Mouse (Mus musculus): ENCODE data around the gene Mid1. TPM values are rescaled to one million over a fixed set of nuclear protein-coding genes. Genes with fewer than 3 reads are reported as not detected.
"Not testable (repeated sequence)": the region's sequence is repeated elsewhere in the genome, so short reads cannot be mapped to it uniquely, and the experiment has no call there.

The Mid1 gene
- polyA plus RNA-seq, 1 experiment from 2014 or later = 1.6 TPM

- peak overlapping the region; percentile 6; the same call in 1 of the 2 replicates for H3K4me3 ChIP-seq (ENCODE audit: low read depth, low read length)
- H3K9ac ChIP-seq (replicated peaks); H3K27ac ChIP-seq (ENCODE audit: low read depth); ATAC-seq; H3K4me1 ChIP-seq (ENCODE audit: insufficient read depth): not testable (repeated sequence)
- 71% methylated on average over 28 of the region's 28 CpGs for WGBS (ENCODE audit: insufficient replicate concordance)
- peaks cover 36% of the 10 kb centered on the region; the same call in 1 of the 2 replicates for H3K27me3 ChIP-seq (ENCODE audit: insufficient read depth, low read length)
- peaks cover 17% of the 10 kb centered on the region for H3K36me3 ChIP-seq (replicated peaks; ENCODE audit: insufficient read depth, low read length)
- DNase-seq = peak; percentile 64
- H3K9me3 ChIP-seq (ENCODE audit: low read length) = peaks cover 25% of the 10 kb centered on the region
- H3K4me2 ChIP-seq (ENCODE audit: low read depth, low read length) = peak overlapping the region; percentile 38; the same call in 1 of the 2 replicates
These were observed 302.4 kb downstream of the Mid1 start for GRCm38 (mm10) chrX:169987368-169987837.

- Histone ChIP-seq H3K27me3 (ENCODE audit: insufficient read depth, low read length) (peaks cover 23% of the 10 kb centered on the region; the same call in 1 of the 2 replicates), H3K36me3 (replicated peaks; ENCODE audit: insufficient read depth, low read length) (peaks cover 17% of the 10 kb centered on the region), H3K9me3 (ENCODE audit: low read length) (peaks cover 25% of the 10 kb centered on the region)
- not testable (repeated sequence) for H3K4me2 ChIP-seq (ENCODE audit: low read depth, low read length); H3K4me3 ChIP-seq (ENCODE audit: low read depth, low read length); H3K27ac ChIP-seq (ENCODE audit: low read depth); H3K9ac ChIP-seq (replicated peaks); ATAC-seq; H3K4me1 ChIP-seq (ENCODE audit: insufficient read depth)
- DNase-seq = peak; percentile 63
- WGBS (ENCODE audit: insufficient replicate concordance) = 79% methylated on average over 56 of the region's 56 CpGs
These were observed 303.7 kb downstream of the Mid1 start for GRCm38 (mm10) chrX:169988571-169989218.

GRCm38 (mm10) chrX:169989219-169989595 is 304.2 kb downstream of the Mid1 start:
- not testable (repeated sequence) for H3K9ac ChIP-seq (replicated peaks); ATAC-seq; H3K4me3 ChIP-seq (ENCODE audit: low read depth, low read length); H3K4me1 ChIP-seq (ENCODE audit: insufficient read depth); H3K4me2 ChIP-seq (ENCODE audit: low read depth, low read length); H3K27ac ChIP-seq (ENCODE audit: low read depth); DNase-seq
- peaks cover 25% of the 10 kb centered on the region for H3K9me3 ChIP-seq (ENCODE audit: low read length)
- 74% methylated on average over 8 of the region's 8 CpGs for WGBS (ENCODE audit: insufficient replicate concordance)
- peaks cover 19% of the 10 kb centered on the region; the same call in 1 of the 2 replicates for H3K27me3 ChIP-seq (ENCODE audit: insufficient read depth, low read length)
- peaks cover 17% of the 10 kb centered on the region for H3K36me3 ChIP-seq (replicated peaks; ENCODE audit: insufficient read depth, low read length)

- not testable (repeated sequence) for H3K27ac ChIP-seq (ENCODE audit: low read depth); H3K9ac ChIP-seq (replicated peaks); H3K4me1 ChIP-seq (ENCODE audit: insufficient read depth)
- DNase-seq (peak; percentile 73), ATAC-seq (peak; percentile 1; the same call in 1 of the 2 replicates)
- WGBS (ENCODE audit: insufficient replicate concordance) = 60% methylated on average over 56 of the region's 56 CpGs
- Histone ChIP-seq H3K9me3 (ENCODE audit: low read length) (peaks cover 28% of the 10 kb centered on the region), H3K4me3 (ENCODE audit: low read depth, low read length) (peak overlapping the region; percentile 1; the same call in 1 of the 2 replicates), H3K27me3 (ENCODE audit: insufficient read depth, low read length) (peaks cover 12% of the 10 kb centered on the region; the same call in 1 of the 2 replicates), H3K4me2 (ENCODE audit: low read depth, low read length) (peak overlapping the region; percentile 6; the same call in 1 of the 2 replicates), H3K36me3 (replicated peaks; ENCODE audit: insufficient read depth, low read length) (peaks cover 15% of the 10 kb centered on the region)
These were observed 305.0 kb downstream of the Mid1 start for GRCm38 (mm10) chrX:169989691-169990631.

DNA sequence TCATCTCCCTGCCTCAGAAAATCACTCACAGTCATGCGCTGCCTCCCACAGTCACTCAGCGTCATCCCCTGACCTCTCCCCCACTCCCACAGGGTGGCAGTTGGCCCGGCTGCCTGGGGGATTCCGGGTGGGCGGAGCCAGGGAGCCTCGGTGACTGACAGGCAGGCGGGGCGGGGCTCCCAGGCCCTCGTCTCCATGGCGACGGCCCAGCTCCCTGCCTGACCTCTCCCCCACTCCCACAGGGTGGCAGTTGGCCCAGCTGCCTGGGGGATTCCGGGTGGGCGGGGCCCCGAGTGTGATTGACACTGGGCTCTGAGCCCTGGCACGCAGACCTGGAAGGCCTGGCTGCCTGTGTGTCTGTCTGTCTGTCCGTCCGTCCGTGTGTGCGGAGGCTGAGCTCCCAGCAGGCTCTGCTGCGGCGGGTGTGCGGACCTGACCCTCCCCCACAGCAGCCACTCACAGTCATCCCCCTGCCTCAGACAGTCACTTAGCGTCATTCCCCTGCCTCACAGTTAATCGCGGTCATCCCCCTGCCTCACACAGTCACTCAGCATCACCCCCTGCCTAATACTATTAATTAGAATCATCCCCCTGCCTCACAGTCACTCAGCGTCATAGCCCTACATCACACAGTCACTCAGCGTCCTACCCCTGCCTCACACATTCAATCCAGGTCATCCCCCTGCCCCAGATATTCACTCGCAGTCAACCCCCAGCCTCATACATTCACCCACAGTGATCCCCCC is 306.3 kb downstream of the Mid1 start:
- DNase-seq = peak; percentile 63
- 47% methylated on average over 23 of the region's 28 CpGs for WGBS (ENCODE audit: insufficient replicate concordance)
- not testable (repeated sequence) for H3K27me3 ChIP-seq (ENCODE audit: insufficient read depth, low read length); H3K4me3 ChIP-seq (ENCODE audit: low read depth, low read length); H3K36me3 ChIP-seq (replicated peaks; ENCODE audit: insufficient read depth, low read length); H3K9ac ChIP-seq (replicated peaks); H3K4me1 ChIP-seq (ENCODE audit: insufficient read depth); H3K27ac ChIP-seq (ENCODE audit: low read depth); H3K4me2 ChIP-seq (ENCODE audit: low read depth, low read length)
- peak; percentile 73 for ATAC-seq
- H3K9me3 ChIP-seq (ENCODE audit: low read length) = peaks cover 24% of the 10 kb centered on the region

DNA sequence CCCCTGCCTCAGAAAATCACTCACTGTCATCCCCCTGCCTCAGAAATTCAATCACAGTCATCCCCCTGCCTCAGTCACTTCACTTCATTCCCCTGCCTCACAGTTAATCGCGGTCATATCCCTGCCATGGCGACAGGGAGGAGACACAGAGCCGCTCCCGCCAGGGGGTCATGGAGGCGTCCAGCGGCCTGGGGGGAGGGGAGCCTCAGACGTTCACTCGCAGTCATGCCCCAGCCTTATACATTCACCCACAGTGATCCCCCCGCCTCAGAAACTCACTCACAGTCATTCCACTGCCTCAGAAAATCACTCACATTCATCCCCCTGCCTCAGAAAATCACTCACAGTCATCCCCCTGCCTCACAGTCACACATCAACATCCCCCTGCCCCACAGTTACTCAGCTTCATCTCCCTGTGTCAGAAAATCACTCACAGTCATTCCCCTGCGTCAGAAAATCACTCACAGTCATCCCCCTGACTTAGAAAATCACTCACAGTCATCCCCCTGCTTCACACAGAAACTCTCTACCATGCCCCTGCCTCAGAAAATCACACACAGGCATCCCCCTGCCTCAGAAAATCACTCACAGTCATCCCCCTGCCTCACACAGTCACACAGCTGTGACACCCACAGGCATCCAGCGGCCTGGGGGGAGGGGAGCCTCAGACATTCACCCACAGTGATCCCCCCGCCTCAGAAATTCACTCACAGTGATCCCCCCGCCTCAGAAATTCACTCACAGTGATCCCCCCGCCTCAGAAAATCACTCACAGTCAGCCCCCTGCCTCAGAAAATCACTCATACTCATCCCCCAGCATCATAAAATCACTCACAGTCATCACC is 307.3 kb downstream of the Mid1 start:
- H3K36me3 ChIP-seq (replicated peaks; ENCODE audit: insufficient read depth, low read length); H3K4me1 ChIP-seq (ENCODE audit: insufficient read depth); H3K9ac ChIP-seq (replicated peaks); H3K4me3 ChIP-seq (ENCODE audit: low read depth, low read length); DNase-seq; H3K4me2 ChIP-seq (ENCODE audit: low read depth, low read length); H3K27ac ChIP-seq (ENCODE audit: low read depth); ATAC-seq: not testable (repeated sequence)
- 48% methylated on average over 15 of the region's 15 CpGs for WGBS (ENCODE audit: insufficient replicate concordance)
- peaks cover 10% of the 10 kb centered on the region; the same call in 1 of the 2 replicates for H3K27me3 ChIP-seq (ENCODE audit: insufficient read depth, low read length)
- H3K9me3 ChIP-seq (ENCODE audit: low read length) = peaks cover 20% of the 10 kb centered on the region

- H3K36me3 ChIP-seq (replicated peaks; ENCODE audit: insufficient read depth, low read length); H3K4me2 ChIP-seq (ENCODE audit: low read depth, low read length); ATAC-seq; H3K27me3 ChIP-seq (ENCODE audit: insufficient read depth, low read length); H3K27ac ChIP-seq (ENCODE audit: low read depth); DNase-seq; H3K9ac ChIP-seq (replicated peaks); H3K4me3 ChIP-seq (ENCODE audit: low read depth, low read length); H3K4me1 ChIP-seq (ENCODE audit: insufficient read depth): not testable (repeated sequence)
- H3K9me3 ChIP-seq (ENCODE audit: low read length) = peaks cover 16% of the 10 kb centered on the region
- WGBS (ENCODE audit: insufficient replicate concordance) = 63% methylated on average over 8 of the region's 8 CpGs
These were observed 308.1 kb downstream of the Mid1 start for GRCm38 (mm10) chrX:169992951-169993547.
